Mouse (Mus musculus): ENCODE data around the gene Gramd2.

The Gramd2 gene

DNA sequence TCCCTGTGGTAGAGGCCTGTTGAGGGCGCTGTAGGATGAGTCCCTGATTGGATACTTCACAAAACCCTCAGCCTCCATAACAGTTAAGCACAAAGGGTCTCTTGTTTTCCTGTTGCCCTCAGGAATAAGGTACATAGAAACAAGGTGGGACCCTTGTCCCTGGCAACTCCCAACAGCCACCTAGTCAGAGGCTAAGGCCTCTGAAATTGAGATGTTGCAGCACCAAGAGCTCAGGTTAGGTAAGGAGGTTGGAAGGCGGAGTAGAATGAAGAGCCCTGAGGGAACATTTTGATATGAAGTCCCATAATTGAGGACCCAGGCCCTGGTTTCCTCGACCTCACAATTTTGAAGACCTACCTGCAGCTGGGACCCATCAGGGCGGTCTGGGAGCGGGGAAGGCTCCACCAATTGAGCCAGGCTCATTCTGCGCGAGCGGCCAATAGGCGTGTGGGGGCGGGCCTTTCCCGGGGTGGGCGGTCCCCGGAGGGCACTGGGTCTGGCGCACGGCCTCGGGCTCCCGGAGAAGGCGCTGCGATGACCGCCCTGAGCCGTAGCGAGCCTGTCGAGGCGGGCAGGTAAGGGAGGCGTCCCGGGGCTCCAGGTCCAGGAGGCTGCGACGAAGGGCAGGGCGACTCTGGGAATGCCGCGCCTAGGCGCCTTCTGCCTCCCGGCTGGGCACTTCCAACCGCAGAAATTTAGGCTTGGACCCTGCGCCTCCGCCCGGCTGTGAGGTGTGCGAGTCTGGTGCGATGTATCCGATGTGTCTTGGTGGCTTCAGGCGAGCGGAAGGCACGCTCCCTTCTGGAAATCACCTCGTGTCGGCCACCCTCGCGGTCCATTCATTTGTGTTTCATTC, at the start of gene Gramd2:
TSS of gene Gramd2 (plus strand) at position 467 of the 856 bp plus-strand sequence.
- DNase-seq (ENCODE audit: low spot score): peak; percentile 89

DNA sequence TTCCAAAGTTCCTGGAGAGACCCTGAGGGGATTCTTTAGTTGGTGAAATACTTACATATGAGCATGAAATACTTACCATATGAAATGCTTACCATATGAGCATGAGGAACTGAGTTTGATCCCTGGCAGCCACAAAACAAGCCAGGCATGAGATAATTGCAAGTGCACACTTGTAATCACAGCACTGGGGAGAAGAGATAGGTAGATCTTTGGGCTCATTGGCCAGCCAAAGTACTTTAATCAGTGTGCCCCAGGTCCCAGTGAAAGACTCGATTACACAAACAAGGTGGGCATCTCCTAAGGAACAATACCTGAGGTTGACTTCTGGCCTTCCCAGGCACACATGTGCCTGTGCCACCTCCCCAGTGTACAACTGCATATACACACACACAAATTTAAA, 41.6 kb upstream of the Gramd2 start:
- no peak for DNase-seq (ENCODE audit: low spot score)

DNA sequence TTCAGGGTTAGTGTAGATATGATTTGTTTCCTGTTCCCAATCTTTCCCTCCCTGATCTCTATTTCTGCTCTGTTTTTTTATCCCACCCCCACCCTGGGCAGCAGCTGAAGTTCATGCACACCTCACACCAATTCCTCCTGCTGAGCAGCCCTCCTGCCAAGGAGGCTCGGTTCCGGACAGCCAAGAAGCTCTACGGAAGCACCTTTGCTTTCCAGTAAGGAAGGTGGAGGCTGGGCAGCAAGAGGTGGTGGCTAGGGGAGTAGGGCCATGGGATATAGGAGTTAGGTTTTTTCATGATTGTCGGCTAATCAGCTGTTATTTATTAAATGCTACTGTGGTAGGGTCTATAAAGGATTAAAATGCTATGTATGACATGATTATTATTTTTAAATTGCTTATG, 40.0 kb upstream of the Gramd2 start:
- no peak for DNase-seq (ENCODE audit: low spot score)

DNA sequence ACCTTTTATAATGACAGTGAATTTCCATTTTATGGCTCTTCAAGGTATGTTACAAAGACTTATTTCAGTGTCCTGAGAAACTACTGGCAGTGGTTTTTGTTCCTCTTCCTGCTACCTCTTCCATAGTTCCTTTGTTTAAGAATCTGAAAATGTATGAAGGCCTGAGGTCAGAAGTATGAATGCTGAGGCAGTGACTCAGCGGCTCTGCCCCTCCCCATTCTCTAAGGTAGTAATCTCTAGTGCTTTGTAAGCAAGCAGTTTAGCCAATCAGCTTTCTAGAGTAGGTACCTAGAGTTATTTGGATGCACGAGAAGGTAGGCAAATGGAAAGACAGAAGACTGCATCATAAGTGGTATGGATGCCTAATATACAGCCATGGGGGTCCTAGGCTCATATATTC, 38.6 kb upstream of the Gramd2 start:
- DNase-seq (ENCODE audit: low spot score): no peak

DNA sequence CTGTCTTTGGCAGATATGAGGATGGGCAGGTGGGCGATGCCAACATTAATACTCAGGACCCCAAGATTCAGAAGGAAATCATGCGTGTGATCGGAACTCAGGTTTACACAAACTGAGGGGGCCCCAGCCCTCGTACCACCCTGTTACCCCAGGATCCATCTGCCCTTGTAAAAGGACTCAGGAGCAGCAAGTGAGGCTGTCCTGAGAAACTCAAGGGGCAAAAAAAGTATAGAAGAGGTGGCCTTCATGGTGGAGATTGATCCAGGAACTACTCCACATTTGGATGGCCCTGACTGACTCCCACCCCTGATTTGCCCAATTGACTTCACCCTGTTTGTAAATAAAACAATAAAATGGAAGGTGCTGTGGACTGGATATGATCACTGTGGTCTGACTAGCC, 30.0 kb upstream of the Gramd2 start:
- DNase-seq (ENCODE audit: low spot score): no peak

DNA sequence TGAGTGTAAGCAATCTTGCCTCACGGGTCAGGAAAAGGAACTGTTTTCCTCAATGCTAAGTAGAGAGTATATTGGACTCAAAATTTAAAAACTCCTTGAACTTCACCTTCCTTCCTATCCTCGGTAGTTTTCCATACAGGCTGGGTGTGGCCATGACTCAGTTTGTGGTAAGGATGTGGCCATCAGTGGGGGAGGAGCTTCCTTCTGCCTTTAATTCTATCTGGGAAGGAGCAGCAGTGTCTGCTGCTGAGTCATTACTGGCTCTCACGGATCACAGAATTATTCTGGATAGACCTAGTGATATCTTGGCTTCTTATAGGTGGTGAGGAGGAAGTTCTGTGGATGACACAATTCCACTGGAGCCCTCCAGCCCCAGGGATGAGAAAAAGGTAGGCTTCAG, 26.6 kb upstream of the Gramd2 start:
- DNase-seq (ENCODE audit: low spot score): no peak

DNA sequence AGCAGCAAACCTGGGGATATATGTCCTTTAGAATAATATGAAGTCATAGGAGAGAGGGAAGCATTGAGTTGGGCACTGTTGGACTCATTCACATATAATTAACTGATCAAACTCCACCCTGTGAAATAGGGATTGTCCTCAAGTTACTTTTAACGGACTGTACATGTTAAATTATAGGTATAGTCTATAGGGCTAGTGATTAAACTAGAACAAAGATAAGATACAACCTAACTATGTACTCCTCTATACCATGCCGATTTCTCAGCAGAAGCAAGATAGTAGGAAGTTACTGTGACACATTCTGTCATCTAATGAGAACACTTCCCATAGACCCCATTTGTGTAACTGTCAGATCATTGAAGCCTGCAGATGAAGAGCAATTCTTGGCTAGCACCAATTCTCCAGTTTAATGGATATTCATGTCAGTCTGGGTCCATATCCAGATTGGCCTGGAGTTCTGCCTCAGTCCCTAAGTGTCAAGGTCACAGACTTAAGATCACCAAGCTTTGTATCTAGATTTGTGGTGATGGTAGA, 25.4 kb upstream of the Gramd2 start:
- no peak for DNase-seq (ENCODE audit: low spot score)

DNA sequence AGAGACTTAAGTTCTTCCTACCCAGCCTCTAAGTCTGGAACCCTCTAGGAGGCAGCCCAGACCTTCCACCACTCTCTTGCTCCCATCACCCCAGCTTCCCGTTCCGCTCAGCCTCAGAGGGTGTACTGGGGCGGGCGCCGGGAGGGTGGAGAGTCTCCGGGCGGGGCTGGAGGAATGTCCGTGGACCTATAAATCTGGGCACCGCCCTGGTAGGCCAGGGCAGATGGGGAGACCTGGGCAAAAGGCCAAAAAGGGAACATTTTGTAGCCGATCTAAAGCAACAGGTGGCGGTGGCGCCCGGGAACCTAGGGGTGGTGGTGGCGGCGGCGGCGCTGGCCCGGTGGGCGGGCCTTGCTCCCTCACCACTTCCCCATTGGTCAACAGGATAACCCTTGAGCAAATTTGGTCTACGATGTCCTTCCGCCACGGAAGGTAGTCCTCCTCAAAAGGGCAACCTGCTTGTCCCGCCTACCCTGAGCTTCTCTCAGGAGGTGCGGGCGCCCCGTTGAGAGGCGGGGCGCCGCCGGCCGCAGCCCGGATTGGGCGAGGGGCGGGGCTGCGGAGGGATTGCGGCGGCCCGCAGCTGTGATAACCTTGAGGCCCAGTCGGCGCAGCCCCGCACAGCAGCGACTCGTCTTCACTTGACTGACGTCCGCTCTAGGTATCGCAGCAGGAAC, 23.8 kb upstream of the Gramd2 start, which contains the start of gene Pkm:
TSS of gene Pkm (plus strand) at position 411 of the 677 bp plus-strand sequence.
- DNase-seq (ENCODE audit: low spot score): peak; percentile 96

DNA sequence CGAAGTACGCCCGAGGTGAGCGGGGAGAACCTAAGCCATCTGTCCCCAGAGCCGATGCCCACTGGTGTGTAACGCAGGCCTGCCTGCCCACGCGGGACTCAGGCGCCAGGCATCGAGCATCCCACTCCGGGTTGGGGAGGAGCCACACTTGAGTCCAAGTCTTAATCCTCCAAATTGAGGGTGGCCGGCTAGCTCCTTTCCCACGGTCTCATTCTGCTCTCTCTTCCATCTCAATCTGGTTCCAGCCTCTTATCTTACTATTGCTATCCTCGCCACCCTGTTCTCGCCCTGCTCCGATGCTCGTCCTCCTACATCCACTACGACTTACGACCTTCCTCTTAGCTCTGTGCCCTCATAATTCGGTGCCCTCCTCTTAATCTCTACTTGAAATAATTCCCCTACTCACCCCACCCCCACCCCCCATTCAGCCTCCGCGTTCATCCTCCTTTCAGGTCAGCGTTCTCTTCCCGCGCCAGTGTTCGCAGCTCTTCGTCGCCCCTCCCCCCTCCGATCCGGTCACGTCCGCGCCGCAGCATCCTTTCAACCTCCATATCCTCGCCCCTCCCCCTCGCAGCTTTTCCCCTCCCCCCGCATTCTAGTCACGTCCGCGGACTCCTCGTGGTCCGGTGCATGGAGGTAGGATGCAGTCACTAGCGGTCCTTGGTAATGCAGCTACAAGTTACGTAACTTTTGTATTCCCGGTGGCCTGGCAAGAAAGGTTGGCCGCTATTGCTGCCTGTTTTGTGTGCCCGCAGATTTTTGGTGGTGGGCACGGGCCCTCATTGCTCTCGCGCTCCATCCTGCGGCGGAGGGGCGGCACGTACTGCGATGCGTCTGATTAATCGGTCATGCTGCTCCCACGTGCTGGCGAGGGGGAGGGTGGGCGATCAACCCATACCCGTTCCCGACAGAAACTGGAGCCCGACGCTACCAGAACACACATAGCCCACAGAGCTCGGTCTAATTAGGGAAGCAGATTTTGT, 23.0 kb upstream of the Gramd2 start:
- DNase-seq (ENCODE audit: low spot score): peak; percentile 83

DNA sequence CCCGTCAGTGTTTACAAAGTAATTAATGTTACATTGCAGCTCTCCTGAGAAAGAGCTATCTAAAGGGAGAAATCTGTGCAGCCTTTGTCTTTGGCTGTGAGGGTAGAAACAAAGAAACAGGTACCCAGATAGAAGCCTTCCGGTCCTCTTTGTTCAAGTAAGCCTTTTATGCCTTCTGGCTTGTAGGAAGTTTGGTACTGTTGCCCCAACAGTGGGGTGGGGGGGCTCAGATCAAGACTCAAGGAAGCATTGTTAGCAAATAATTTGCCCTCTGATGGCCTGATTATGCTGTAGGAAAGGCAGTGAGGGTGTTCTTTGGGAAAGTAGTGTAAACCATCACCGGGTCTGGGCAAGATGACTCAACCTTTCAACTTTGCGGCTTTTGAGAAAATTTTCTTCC, 21.8 kb upstream of the Gramd2 start:
- DNase-seq (ENCODE audit: low spot score): peak; percentile 74

DNA sequence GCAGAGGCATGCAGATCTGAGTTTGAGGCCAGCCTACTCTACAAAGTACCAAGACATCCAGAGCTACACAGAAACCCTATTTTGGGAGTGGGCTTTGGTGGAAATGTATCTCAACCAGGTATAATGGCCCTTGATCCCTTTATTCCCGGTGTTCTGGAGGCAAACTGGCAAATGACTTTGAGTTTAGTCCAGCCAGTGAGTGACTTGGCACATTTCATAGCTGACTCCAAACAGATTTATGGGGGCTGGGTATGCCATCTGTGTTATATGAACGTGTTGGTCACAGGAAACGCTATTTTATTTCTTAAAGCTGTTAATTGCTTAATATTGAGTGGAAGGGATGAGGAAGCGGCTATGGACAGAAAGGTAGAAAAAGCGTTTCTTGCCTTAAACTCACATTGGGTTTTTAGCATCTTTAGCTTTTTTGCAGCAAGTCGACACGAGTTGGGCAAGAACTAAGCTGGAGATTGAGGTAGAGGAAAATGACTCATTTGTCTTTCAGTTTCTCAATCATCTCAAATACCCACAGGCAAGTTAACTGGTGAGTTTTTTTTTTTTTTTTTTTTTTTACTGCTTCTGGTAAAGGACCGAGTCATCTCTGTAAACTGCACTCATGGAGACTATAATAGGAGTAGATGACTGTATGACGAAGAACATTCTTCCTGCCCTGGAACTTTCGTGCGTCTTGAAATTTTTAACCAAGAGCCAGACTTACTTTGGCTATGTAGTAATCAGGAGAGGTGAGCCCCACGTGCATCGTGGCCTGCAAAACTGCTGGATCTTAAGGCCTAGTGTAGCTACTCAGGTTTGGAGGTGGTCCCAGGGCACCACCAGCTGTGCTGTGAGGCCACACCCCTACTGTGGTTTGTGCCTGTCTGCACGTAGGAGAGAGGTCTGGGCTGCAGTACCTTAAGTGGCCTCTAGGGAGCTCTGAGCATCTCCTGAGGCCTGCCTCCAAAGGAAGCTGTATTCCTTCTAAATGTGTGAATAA, 20.6 kb upstream of the Gramd2 start:
- peak; percentile 77 for DNase-seq (ENCODE audit: low spot score)

DNA sequence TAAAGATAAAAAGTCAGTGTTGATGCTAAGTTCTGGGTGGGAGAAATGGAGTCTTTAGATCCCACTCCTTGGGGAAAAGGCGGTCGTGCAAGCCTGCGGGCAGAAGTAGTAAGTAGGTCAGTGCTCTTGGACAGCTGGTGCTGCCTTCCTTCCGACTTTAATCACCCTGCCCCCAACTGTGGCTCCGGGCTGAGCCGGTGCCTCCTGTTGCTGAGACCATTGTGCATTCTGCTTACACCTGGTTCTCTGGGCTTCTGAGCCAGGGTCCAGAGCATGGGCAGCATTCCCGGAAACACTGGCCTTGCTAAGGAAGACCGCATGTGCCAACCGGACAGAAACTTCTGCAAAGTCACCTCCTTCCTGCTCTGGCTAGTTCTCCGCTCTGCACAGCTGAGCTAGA, 19.5 kb upstream of the Gramd2 start:
- no peak for DNase-seq (ENCODE audit: low spot score)

DNA sequence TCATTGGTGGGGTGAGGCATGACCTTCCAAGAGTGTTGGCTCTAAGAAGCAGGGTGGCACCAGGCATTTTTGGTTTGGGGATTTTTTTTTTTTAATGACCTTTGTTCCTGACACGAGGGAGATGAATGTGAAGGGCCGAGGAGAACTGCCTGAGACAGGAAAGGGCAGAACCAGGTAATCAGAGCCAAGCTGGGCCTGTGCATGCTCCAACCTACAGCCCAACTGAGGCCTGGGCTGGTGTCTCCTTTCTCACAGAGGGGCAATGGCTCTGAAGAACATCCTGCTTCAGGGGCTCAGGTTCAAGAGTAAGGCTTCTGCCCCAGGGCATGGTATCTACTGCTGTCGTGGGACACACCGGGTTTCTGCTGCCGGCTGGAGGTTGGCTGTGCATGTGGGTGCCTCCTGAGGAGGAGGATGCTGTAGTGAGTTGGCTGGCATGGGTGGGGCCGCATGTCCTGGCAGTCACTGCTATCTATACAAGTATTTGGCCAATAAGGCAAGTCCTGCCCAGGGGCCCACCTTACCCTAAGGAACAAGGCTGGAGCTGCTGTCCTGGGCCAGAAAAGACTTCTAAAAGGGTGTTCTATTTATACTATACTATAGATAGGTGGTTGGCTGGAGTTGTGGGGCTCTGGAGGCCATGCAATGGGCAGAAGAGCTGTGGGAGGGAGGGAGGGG, 18.5 kb upstream of the Gramd2 start:
- no peak for DNase-seq (ENCODE audit: low spot score)

DNA sequence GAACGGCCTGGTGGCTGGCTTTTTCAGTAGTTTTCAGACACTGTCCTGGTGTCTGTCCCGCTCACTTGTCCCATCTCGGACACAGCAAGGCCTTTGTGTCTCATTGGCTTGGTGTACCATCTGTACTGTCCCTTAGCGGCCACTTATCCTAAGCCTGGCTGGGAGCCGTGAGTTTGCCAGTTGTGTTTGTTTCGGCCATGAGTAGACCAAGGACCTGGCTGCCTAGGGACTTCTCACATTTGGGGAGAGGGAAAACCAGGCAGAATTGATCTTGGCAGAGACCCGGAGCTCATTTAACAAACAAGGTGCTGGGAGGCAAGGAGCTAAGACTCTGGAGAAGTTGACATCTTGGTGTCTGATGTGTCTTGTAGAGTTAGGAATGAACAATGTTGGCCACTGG, 16.7 kb upstream of the Gramd2 start:
- no peak for DNase-seq (ENCODE audit: low spot score)

DNA sequence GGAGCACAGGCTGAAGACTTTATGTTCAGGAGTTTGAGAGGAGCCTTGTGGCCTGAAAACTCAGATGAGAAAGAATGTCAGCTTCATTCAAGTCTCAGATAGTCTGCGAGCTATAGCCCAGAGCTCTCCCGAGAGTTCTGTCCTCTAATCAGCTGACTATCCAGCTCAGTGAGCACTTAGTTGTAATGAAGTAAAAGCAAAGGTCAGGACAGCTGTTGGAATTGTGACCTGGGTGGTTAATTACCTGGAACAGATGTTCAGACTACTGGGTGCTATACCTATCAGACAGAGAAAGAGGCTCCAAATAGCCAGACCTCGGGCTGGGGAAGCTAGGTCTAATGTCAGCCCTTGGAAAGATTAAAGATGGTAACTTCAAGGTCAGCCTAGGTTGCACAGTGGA, 16.0 kb upstream of the Gramd2 start:
- DNase-seq (ENCODE audit: low spot score): no peak

DNA sequence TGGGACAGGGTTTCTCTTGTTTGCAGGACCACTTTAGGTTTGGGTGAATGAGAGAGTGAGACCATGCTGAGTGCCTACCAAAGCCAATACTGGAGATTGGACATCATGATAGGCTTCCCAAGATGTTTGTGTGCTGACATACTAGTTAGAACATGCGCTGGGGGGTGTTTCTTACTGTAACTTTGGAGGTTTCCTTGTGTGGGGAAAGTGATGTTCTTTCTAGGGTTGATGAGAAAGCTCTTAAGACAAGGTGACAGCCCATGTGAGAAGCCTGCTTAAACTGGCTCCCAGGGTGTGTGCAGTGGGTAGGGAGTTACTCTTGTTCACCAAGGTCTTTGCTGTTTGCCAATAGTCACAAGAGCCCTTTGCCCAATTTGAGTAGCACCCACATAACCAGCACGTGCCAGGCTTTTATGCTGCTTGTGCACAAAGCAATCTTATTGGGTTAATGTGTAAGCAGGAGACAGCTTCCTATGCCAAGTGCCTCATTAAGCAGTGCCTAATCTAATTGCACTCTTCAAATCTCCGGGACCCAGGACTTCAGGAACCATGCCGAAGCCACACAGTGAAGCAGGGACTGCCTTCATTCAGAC, 15.2 kb upstream of the Gramd2 start:
- DNase-seq (ENCODE audit: low spot score): no peak

DNA sequence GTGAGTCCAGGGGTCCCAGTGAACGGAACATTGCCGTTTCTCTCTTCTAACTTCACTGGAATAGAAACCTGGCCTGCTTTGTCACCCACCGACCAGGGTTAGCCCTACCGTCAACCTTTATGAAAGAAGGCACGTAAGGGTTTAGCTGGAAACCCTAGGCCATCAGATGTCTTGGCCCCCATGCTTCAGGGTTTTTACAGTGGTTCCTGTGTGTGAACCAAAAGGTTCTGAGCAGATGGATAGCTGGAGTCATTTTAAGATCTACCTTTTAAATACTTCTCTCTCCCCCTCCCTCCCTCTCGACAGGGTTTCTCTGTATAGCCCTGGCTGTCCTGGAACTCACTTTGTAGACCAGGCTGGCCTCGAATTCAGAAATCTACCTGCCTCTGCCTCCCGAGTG, 13.9 kb upstream of the Gramd2 start:
- no peak for DNase-seq (ENCODE audit: low spot score)

DNA sequence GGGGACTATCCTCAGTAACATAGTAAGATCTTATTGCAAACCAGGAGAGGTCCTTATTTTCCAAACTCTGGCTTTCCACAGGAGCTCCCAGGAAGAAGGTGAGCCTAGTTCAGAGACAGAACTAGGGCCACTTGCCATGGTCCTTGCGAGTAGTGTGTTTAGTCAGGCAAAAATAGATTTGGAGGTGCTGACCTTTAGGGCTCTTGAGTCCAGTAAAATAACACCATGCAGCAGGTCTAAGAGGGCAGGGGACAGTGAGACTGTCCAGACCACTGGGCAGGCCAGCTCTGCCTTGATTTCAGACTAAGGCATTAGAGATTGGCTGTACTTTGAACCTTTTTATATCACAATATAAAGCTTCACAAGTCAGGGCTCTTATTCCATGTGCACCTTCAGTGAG, 13.1 kb upstream of the Gramd2 start:
- no peak for DNase-seq (ENCODE audit: low spot score)

DNA sequence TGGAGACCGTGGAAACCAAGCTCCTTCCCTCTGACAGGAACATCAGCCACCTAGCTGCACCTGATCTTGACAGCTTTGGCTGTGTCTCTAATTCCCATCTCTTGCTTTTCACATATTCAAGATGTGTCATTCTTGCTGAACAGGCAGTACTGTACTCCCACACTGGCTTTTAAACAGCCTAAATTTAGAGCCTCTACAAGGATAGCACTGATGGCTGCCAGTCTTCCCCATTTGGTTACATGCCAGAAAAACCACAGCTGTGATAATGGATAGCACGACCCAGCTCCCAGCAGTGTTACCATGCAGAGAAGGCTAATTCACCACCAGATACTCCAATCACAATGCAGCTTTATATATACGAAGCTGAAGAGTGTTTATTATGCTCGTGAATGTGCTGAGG, 12.7 kb upstream of the Gramd2 start:
- DNase-seq (ENCODE audit: low spot score): peak; percentile 74

DNA sequence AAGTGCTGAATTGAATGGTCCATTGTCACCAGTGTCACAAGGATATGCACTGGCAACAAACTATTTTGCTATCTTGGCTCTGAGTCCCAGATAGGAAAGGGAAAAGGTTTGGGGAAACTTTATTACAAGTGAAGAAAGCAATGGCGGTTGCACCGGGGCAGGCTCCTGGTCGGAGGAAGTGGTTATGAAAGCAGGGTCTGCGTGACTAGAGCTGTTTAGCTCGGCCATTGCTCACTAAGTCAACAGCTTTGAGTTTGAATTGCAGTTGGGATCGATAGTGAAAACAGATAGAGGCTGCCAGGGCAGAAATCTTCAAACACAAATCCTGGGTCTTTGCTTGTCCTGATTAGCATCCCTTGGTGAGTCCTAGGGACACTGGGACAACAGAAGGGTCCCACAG, 12.0 kb upstream of the Gramd2 start:
- DNase-seq (ENCODE audit: low spot score): no peak
